Mouse (Mus musculus): ENCODE results near the gene Epn3. TPM values are rescaled to one million over a fixed set of nuclear protein-coding genes. Genes with fewer than 3 reads are reported as not detected.

The Epn3 gene
- total and polyA plus RNA-seq, 2 experiments from 2014 or later, result 11.4 to 32.5 TPM

- Histone ChIP-seq H3K9me3 (replicated peaks; ENCODE audit: control insufficient read depth, low read length) (no peaks in the 10 kb centered on the region), H3K27ac (ENCODE audit: low read depth) (peak overlapping the region; percentile 81), H3K4me3 (ENCODE audit: low read depth, low read length) (no peak overlapping the region), H3K36me3 (replicated peaks; ENCODE audit: control insufficient read depth, insufficient read depth, low read length) (peaks cover 41% of the 10 kb centered on the region), H3K9ac (replicated peaks; ENCODE audit: low read depth, low read length) (no peak overlapping the region), H3K4me2 (ENCODE audit: low read depth, low read length) (no peak overlapping the region), H3K27me3 (ENCODE audit: control insufficient read depth, insufficient read depth, low read length) (0 out of 2 replicates have a peak, but pooled peaks cover 3% of the 10 kb centered on the region), H3K4me1 (ENCODE audit: control insufficient read depth, insufficient read depth) (peaks cover 25% of the 10 kb centered on the region)
- ATAC-seq (ENCODE audit: insufficient read depth, low read depth), result peak; percentile 55
- peak; percentile 69 for DNase-seq (ENCODE audit: low spot score)
- TF ChIP-seq CTCF (IDR thresholded peaks at IDR 0.05; ENCODE audit: low read depth) (no peak), EP300 (IDR thresholded peaks at IDR 0.05; ENCODE audit: low read depth) (0 out of 2 replicates have a peak, but pooled peaks have one; percentile 43)
- 36% methylated on average over 3 of the region's 3 CpGs for WGBS
Observed at GRCm38 (mm10) chr11:94495415-94495814, 4.4 kb downstream of the Epn3 start.

GRCm38 (mm10) chr11:94491749-94492099 is 8.1 kb downstream of the Epn3 start:
- Histone ChIP-seq H3K4me1 (ENCODE audit: control insufficient read depth, insufficient read depth) (peaks cover 10% of the 10 kb centered on the region), H3K4me2 (ENCODE audit: low read depth, low read length) (no peak overlapping the region), H3K27ac (ENCODE audit: low read depth) (no peak overlapping the region), H3K27me3 (ENCODE audit: control insufficient read depth, insufficient read depth, low read length) (0 out of 2 replicates have a peak, but pooled peaks cover 4% of the 10 kb centered on the region), H3K4me3 (ENCODE audit: low read depth, low read length) (no peak overlapping the region), H3K9ac (replicated peaks; ENCODE audit: low read depth, low read length) (no peak overlapping the region), H3K36me3 (replicated peaks; ENCODE audit: control insufficient read depth, insufficient read depth, low read length) (peaks cover 41% of the 10 kb centered on the region), H3K9me3 (replicated peaks; ENCODE audit: control insufficient read depth, low read length) (no peaks in the 10 kb centered on the region)
- TF ChIP-seq EP300 (IDR thresholded peaks at IDR 0.05; ENCODE audit: low read depth) (no peak), CTCF (IDR thresholded peaks at IDR 0.05; ENCODE audit: low read depth) (no peak)
- ATAC-seq (ENCODE audit: insufficient read depth, low read depth) (no peak), DNase-seq (ENCODE audit: low spot score) (no peak)
- WGBS, result 68% methylated on average over 6 of the region's 7 CpGs

- Histone ChIP-seq H3K4me1 (ENCODE audit: control insufficient read depth, insufficient read depth) (peaks cover 10% of the 10 kb centered on the region), H3K4me2 (ENCODE audit: low read depth, low read length) (peak overlapping the region; percentile 56), H3K27ac (ENCODE audit: low read depth) (no peak overlapping the region), H3K9ac (replicated peaks; ENCODE audit: low read depth, low read length) (0 out of 2 replicates have a peak overlapping the region, but pooled peaks have one; percentile 29), H3K9me3 (replicated peaks; ENCODE audit: control insufficient read depth, low read length) (no peaks in the 10 kb centered on the region), H3K27me3 (ENCODE audit: control insufficient read depth, insufficient read depth, low read length) (0 out of 2 replicates have a peak, but pooled peaks cover 7% of the 10 kb centered on the region), H3K4me3 (ENCODE audit: low read depth, low read length) (peak overlapping the region; percentile 37), H3K36me3 (replicated peaks; ENCODE audit: control insufficient read depth, insufficient read depth, low read length) (peaks cover 38% of the 10 kb centered on the region)
- TF ChIP-seq CTCF (IDR thresholded peaks at IDR 0.05; ENCODE audit: low read depth) (no peak), EP300 (IDR thresholded peaks at IDR 0.05; ENCODE audit: low read depth) (no peak)
- DNase-seq (ENCODE audit: low spot score), result no peak
- 24% methylated on average over 52 of the region's 55 CpGs for WGBS
- ATAC-seq (ENCODE audit: insufficient read depth, low read depth), result no peak
Observed at GRCm38 (mm10) chr11:94491035-94491748, 8.6 kb downstream of the Epn3 start.

- peaks cover under 1% of the 10 kb centered on the region; the same call in 1 of the 2 replicates for H3K4me1 ChIP-seq (ENCODE audit: control insufficient read depth, insufficient read depth)
Observed at GRCm38 (mm10) chr11:94489745-94490144, 10.0 kb downstream of the Epn3 start.

GRCm38 (mm10) chr11:94488767-94489533 is 10.8 kb downstream of the Epn3 start:
- no peak overlapping the region for H3K9ac ChIP-seq (replicated peaks; ENCODE audit: low read depth, low read length)
- H3K27me3 ChIP-seq (ENCODE audit: control insufficient read depth, insufficient read depth, low read length), result peaks cover 11% of the 10 kb centered on the region; the same call in 1 of the 2 replicates
- no peaks in the 10 kb centered on the region for H3K9me3 ChIP-seq (replicated peaks; ENCODE audit: control insufficient read depth, low read length)
- H3K4me2 ChIP-seq (ENCODE audit: low read depth, low read length), result no peak overlapping the region
- ATAC-seq (ENCODE audit: insufficient read depth, low read depth) (no peak), DNase-seq (ENCODE audit: low spot score) (no peak)
- 89% methylated on average over 11 of the region's 11 CpGs for WGBS
- no peak overlapping the region for H3K4me3 ChIP-seq (ENCODE audit: low read depth, low read length)
- peaks cover 33% of the 10 kb centered on the region for H3K36me3 ChIP-seq (replicated peaks; ENCODE audit: control insufficient read depth, insufficient read depth, low read length)
- TF ChIP-seq CTCF (IDR thresholded peaks at IDR 0.05; ENCODE audit: low read depth) (no peak), EP300 (IDR thresholded peaks at IDR 0.05; ENCODE audit: low read depth) (no peak)
- no peak overlapping the region for H3K27ac ChIP-seq (ENCODE audit: low read depth)
- no peaks in the 10 kb centered on the region for H3K4me1 ChIP-seq (ENCODE audit: control insufficient read depth, insufficient read depth)

More at GRCm38 (mm10) chr11:94489745-94490144, 10.0 kb downstream of the Epn3 start:
- H3K36me3 ChIP-seq (replicated peaks; ENCODE audit: control insufficient read depth, insufficient read depth, low read length), result peaks cover 37% of the 10 kb centered on the region
- ATAC-seq (ENCODE audit: insufficient read depth, low read depth) (no peak), DNase-seq (ENCODE audit: low spot score) (no peak)
- H3K4me2 ChIP-seq (ENCODE audit: low read depth, low read length), result no peak overlapping the region
- no peaks in the 10 kb centered on the region for H3K9me3 ChIP-seq (replicated peaks; ENCODE audit: control insufficient read depth, low read length)
- H3K9ac ChIP-seq (replicated peaks; ENCODE audit: low read depth, low read length), result no peak overlapping the region
- TF ChIP-seq CTCF (IDR thresholded peaks at IDR 0.05; ENCODE audit: low read depth) (no peak), EP300 (IDR thresholded peaks at IDR 0.05; ENCODE audit: low read depth) (no peak)
- H3K4me3 ChIP-seq (ENCODE audit: low read depth, low read length), result no peak overlapping the region
- WGBS, result 52% methylated on average over 4 of the region's 4 CpGs
- H3K27me3 ChIP-seq (ENCODE audit: control insufficient read depth, insufficient read depth, low read length), result peaks cover 11% of the 10 kb centered on the region; the same call in 1 of the 2 replicates
- H3K27ac ChIP-seq (ENCODE audit: low read depth), result no peak overlapping the region
